Mouse (Mus musculus) c-Kit-positive CD71-positive TER-119-positive erythroid progenitor cells, embryonic 14.5 days (primary cell): ENCODE results near the gene Lmnb2.

Experiments used
- DNase-seq: peaks from one replicate; pipeline ENCODE4 v3.0.0-alpha.2; 2013; ENCODE audit warnings: low spot score

The Lmnb2 gene

GRCm38 (mm10) chr10:80930361-80931152 is 12.5 kb upstream of the Lmnb2 start:
- no peak for DNase-seq

GRCm38 (mm10) chr10:80929299-80930226 is 11.5 kb upstream of the Lmnb2 start, which contains the start of gene Gadd45b:
Gadd45b (plus strand) TSS chr10:80930073.
- DNase-seq = peak; percentile 98

GRCm38 (mm10) chr10:80928586-80929298 is 10.7 kb upstream of the Lmnb2 start:
- peak; percentile 75 for DNase-seq

- no peak for DNase-seq
These were observed 7.4 kb upstream of the Lmnb2 start for GRCm38 (mm10) chr10:80925472-80925871.

- DNase-seq = no peak
These were observed 3.9 kb upstream of the Lmnb2 start for GRCm38 (mm10) chr10:80921923-80922322.

GRCm38 (mm10) chr10:80917336-80917778 is 688 bp downstream of the Lmnb2 start:
- DNase-seq = no peak

GRCm38 (mm10) chr10:80915736-80916135 is 2.3 kb downstream of the Lmnb2 start:
- no peak for DNase-seq

- DNase-seq = peak; percentile 48
These were observed 2.8 kb downstream of the Lmnb2 start for GRCm38 (mm10) chr10:80915260-80915659.

GRCm38 (mm10) chr10:80914253-80914656 is 3.8 kb downstream of the Lmnb2 start:
- no peak for DNase-seq

GRCm38 (mm10) chr10:80913364-80914011 is 4.6 kb downstream of the Lmnb2 start:
- DNase-seq = no peak

GRCm38 (mm10) chr10:80911891-80912290 is 6.2 kb downstream of the Lmnb2 start:
- no peak for DNase-seq

- DNase-seq = no peak
These were observed 6.7 kb downstream of the Lmnb2 start for GRCm38 (mm10) chr10:80911354-80911753.

GRCm38 (mm10) chr10:80909375-80910162 is 8.5 kb downstream of the Lmnb2 start:
- no peak for DNase-seq

GRCm38 (mm10) chr10:80904709-80905108 is 13.3 kb downstream of the Lmnb2 start:
- DNase-seq = no peak

GRCm38 (mm10) chr10:80904004-80904693 is 13.9 kb downstream of the Lmnb2 start:
- no peak for DNase-seq

GRCm38 (mm10) chr10:80903282-80903681 is 14.8 kb downstream of the Lmnb2 start:
- no peak for DNase-seq

GRCm38 (mm10) chr10:80902273-80902940 is 15.6 kb downstream of the Lmnb2 start:
- DNase-seq = no peak

GRCm38 (mm10) chr10:80901409-80902272 is 16.4 kb downstream of the Lmnb2 start:
- DNase-seq = no peak
